Mouse (Mus musculus) olfactory bulb, adult 2 months (tissue): ENCODE data around the gene Camta1. TPM values are rescaled to one million over a fixed set of nuclear protein-coding genes. Genes with fewer than 3 reads are reported as not detected.

Experiments used
- H3K27ac ChIP-seq: fragments of 200-500 bp; 2 replicates; pipeline ENCODE4 v1.5.1; 2012; ENCODE audit warnings: low read depth, low read length; ENCODE audit not compliant: insufficient read depth
- H3K4me1 ChIP-seq: fragments of 200-500 bp; 2 replicates; pipeline ENCODE4 v1.6.1; 2012; ENCODE audit warnings: low read length; ENCODE audit not compliant: control insufficient read depth, insufficient read depth
- H3K4me3 ChIP-seq: fragments of 200-500 bp; 2 replicates; pipeline ENCODE4 v1.5.1; 2012; ENCODE audit warnings: mild to moderate bottlenecking, low read depth, low read length, moderate library complexity; ENCODE audit not compliant: insufficient read depth
- CTCF ChIP-seq: fragments of 200-500 bp; IDR thresholded peaks from 2 replicates; pipeline ENCODE4 v1.5.1; 2012; ENCODE audit warnings: low read depth, mild to moderate bottlenecking, low read length, moderate library complexity; ENCODE audit not compliant: insufficient read depth
- POLR2A ChIP-seq: fragments of 200-500 bp; IDR thresholded peaks from 2 replicates; pipeline ENCODE4 v1.6.1; 2012; ENCODE audit warnings: mild to moderate bottlenecking, low read depth, low read length, moderate library complexity; ENCODE audit not compliant: insufficient read depth
- WGBS: fragments of 180-500 bp; shearing (Covaris S2); methylation state at CpG from one replicate; pipeline ENCODE4 v1.1.7; 2018; 5-methylcytosine and 5-hydroxymethylcytosine counted together
- polyA plus RNA-seq: library from polyadenylated mRNA; stranded (reverse); fragments of >200 nt; gene quantifications from 2 replicates; pipeline ENCODE4 v1.2.4, GENCODE M21; 2012; ENCODE audit warnings: low replicate concordance; ENCODE audit not compliant: missing spikeins, insufficient read depth, insufficient read length

The Camta1 gene
- polyA plus RNA-seq, 1 experiment, result 363 TPM

DNA sequence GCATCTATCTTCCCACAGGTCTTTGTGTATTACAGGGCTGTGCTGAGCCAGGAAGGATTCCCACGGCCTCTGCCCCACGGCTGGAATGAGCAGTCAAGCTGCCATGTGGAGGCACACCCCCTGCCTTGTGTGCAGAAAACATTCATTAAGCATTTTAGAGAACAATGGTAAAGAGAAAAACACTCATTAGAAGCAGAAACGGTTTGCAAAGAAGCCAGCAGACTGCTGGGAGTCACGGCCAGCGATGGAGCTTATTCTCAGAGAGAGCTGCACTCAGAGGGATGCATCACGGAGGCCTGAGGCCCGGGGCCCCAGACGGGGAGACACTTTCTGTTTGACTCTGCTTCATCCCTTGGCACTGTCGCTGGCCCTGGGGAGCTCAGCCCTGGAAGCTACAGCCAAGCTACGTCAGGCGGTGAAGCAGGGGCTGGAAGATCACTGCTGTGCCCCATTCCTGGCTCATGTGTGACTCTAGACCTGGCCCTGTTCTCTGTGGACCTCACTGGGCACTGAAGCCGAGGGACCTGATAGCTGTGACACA lies 575.7 kb downstream of the Camta1 start:
- no peak overlapping the region for H3K4me3 ChIP-seq
- peaks cover 16% of the 10 kb centered on the region for H3K4me1 ChIP-seq
- H3K27ac ChIP-seq, result no peak overlapping the region
- no peak for TF ChIP-seq POLR2A
- TF ChIP-seq CTCF, result no peak
- 20% methylated on average over 12 of the region's 12 CpGs for WGBS

DNA sequence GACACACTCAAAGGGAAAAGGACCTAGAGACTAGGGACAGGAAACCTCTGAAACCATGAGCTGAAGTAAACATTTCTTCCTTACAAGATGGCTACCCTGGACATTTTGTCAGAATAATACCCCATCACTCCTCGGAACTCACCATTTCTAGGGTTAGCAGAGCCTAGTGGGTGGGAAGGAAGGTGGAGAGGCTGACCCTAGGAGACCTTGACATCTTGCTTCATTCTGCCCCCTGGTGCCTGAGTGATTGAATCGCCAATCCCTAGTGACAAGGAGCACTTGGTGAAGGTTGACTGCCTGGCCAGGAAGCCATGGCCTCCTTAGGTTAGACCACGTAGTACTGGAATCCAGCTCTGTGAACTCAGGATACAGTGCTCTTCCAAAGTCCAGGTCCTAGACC lies 576.2 kb downstream of the Camta1 start:
- 60% methylated on average over 3 of the region's 3 CpGs for WGBS
- Histone ChIP-seq H3K4me1 (peaks cover 16% of the 10 kb centered on the region), H3K4me3 (no peak overlapping the region), H3K27ac (no peak overlapping the region)
- TF ChIP-seq CTCF, result no peak
- TF ChIP-seq POLR2A, result no peak

GRCm38 (mm10) chr4:151283092-151283741 lies 578.5 kb downstream of the Camta1 start:
- 16% methylated on average over 16 of the region's 16 CpGs for WGBS
- H3K4me3 ChIP-seq, result no peak overlapping the region
- H3K27ac ChIP-seq, result no peak overlapping the region
- peaks cover 16% of the 10 kb centered on the region for H3K4me1 ChIP-seq
- TF ChIP-seq CTCF, result peak; percentile 56; the same call in 1 of the 2 replicates
- no peak for TF ChIP-seq POLR2A

DNA sequence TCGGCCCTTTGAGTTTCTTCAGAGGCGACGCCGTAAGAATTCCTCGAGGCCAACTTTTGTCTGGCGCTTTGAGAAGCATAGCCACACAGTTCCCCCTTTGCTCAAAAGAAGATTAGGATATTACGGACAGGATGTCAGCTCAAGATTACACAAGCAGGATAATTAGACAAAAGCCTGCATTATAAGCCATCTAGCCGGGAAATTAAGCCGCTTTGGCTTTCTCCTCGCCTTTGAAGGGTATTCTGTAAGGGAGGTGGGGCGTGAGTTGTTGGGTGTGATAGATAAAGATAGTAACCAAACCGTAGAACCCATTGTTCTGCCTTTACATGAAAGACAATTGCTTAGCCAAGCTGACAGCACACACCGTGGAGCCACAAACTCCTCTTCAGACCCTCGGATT lies 579.6 kb downstream of the Camta1 start:
- no peak overlapping the region for H3K4me3 ChIP-seq
- H3K4me1 ChIP-seq, result peaks cover 16% of the 10 kb centered on the region
- H3K27ac ChIP-seq, result no peak overlapping the region
- TF ChIP-seq CTCF (no peak), POLR2A (no peak)
- 66% methylated on average over 14 of the region's 14 CpGs for WGBS

- 17% methylated on average over 13 of the region's 13 CpGs for WGBS
- H3K4me3 ChIP-seq, result no peak overlapping the region
- no peak for TF ChIP-seq CTCF
- no peak for TF ChIP-seq POLR2A
- H3K4me1 ChIP-seq, result peaks cover 30% of the 10 kb centered on the region
- no peak overlapping the region for H3K27ac ChIP-seq
Observed at GRCm38 (mm10) chr4:151275292-151275691, 586.4 kb downstream of the Camta1 start.

- TF ChIP-seq POLR2A (no peak), CTCF (no peak)
- Histone ChIP-seq H3K4me1 (peaks cover 8% of the 10 kb centered on the region), H3K27ac (no peak overlapping the region), H3K4me3 (no peak overlapping the region)
- 46% methylated on average over 14 of the region's 14 CpGs for WGBS
Observed at GRCm38 (mm10) chr4:151263786-151264414, 597.8 kb downstream of the Camta1 start.

GRCm38 (mm10) chr4:151263052-151263451 lies 598.6 kb downstream of the Camta1 start:
- H3K4me3 ChIP-seq, result no peak overlapping the region
- TF ChIP-seq CTCF (no peak), POLR2A (no peak)
- 80% methylated on average over 7 of the region's 7 CpGs for WGBS
- peaks cover 8% of the 10 kb centered on the region for H3K4me1 ChIP-seq
- H3K27ac ChIP-seq, result no peak overlapping the region

DNA sequence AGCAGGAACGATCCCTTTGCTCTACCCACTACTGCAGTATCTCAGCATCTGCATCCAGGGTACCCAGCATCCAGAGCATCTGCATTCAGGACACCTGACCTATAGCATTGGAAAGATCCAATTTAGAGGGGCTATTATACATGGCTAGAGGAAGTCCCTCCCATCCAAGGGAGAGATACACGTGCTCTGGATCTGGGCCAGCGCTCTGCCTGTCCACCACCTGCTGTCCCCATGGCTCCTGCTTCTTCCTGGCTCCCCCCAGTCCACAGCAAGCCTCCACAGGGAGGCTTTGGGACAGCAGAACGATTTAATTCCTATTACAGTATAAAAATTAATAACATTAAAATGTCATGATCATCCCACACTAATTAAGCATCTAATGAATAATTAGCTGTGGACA lies 605.1 kb downstream of the Camta1 start:
- TF ChIP-seq POLR2A, result no peak
- no peak for TF ChIP-seq CTCF
- WGBS, result 79% methylated on average over 4 of the region's 4 CpGs
- Histone ChIP-seq H3K27ac (no peak overlapping the region), H3K4me1 (no peaks in the 10 kb centered on the region), H3K4me3 (no peak overlapping the region)

- WGBS, result 94% methylated on average over 6 of the region's 6 CpGs
- no peak overlapping the region for H3K4me3 ChIP-seq
- H3K4me1 ChIP-seq, result peaks cover 3% of the 10 kb centered on the region; the same call in 1 of the 2 replicates
- H3K27ac ChIP-seq, result no peak overlapping the region
- TF ChIP-seq CTCF (no peak), POLR2A (no peak)
Observed at GRCm38 (mm10) chr4:151250824-151251223, 610.9 kb downstream of the Camta1 start.
